Mouse (Mus musculus): ENCODE data around the gene Rbfox1.

GRCm38 (mm10) chr16:5926986-5927385, 41.8 kb downstream of the Rbfox1 start:
- TF ChIP-seq CTCF (IDR thresholded peaks at IDR 0.05; ENCODE audit: low read depth, low read length) (no peak), TAL1 (conservative IDR thresholded peaks at IDR 0.05; ENCODE audit: low read depth, low read length) (no peak)
